Mouse (Mus musculus) CH12.LX (cell line): ENCODE data around the gene Pkp1.

Experiments
- CTCF ChIP-seq, 2 experiments: IDR thresholded peaks in 1 of 2; conservative IDR thresholded peaks in 1 of 2; 2 replicates each; pipeline ENCODE4 v1.5.1; 2011 to 2012; ENCODE audit warnings: low read depth in 2 of 2, low read length in 2 of 2, improper control_type of control experiment in 1 of 2, inconsistent platforms in 1 of 2, mild to moderate bottlenecking in 1 of 2, moderate library complexity in 1 of 2
- EP300 ChIP-seq: IDR thresholded peaks from 2 replicates; pipeline ENCODE4 v1.6.1; 2011; ENCODE audit warnings: low read length, improper control_type of control experiment
- MEF2A ChIP-seq: IDR thresholded peaks from 2 replicates; pipeline ENCODE4 v1.6.1; 2014; ENCODE audit warnings: low read depth, mild to moderate bottlenecking, inconsistent platforms, low read length, improper control_type of control experiment, borderline replicate concordance
- MXI1 ChIP-seq: IDR thresholded peaks from 2 replicates; pipeline ENCODE4 v1.6.1; 2011; ENCODE audit warnings: mild to moderate bottlenecking, low read depth, low read length, improper control_type of control experiment
- POLR2A ChIP-seq: IDR thresholded peaks from 2 replicates; pipeline ENCODE4 v1.6.1; 2011; ENCODE audit warnings: low read depth, mild to moderate bottlenecking, improper control_type of control experiment, low read length
- TCF12 ChIP-seq: IDR thresholded peaks from 2 replicates; pipeline ENCODE4 v1.6.1; 2014; ENCODE audit warnings: low read depth, mild to moderate bottlenecking, inconsistent platforms, low read length, improper control_type of control experiment
- UBTF ChIP-seq: IDR thresholded peaks from 2 replicates; pipeline ENCODE4 v1.6.1; 2012; ENCODE audit warnings: low read depth, mild to moderate bottlenecking, inconsistent platforms, low read length, improper control_type of control experiment, moderate library complexity
- ZMIZ1 ChIP-seq: IDR thresholded peaks from 2 replicates; pipeline ENCODE4 v1.6.1; 2012; ENCODE audit warnings: low read depth, mild to moderate bottlenecking, inconsistent platforms, low read length, improper control_type of control experiment

- TF ChIP-seq UBTF: no peak
- TF ChIP-seq POLR2A: no peak
- no peak for TF ChIP-seq EP300
- no peak for TF ChIP-seq TCF12
- TF ChIP-seq MEF2A: no peak
- TF ChIP-seq MXI1: no peak
- TF ChIP-seq CTCF (conservative IDR thresholded peaks at IDR 0.05 in 1 of 2, IDR thresholded peaks at IDR 0.05 in 1 of 2; ENCODE audit: low read depth in 2 of 2, low read length in 2 of 2): no peak
- no peak for TF ChIP-seq ZMIZ1
Observed at GRCm38 (mm10) chr1:135856070-135856469, 62.9 kb downstream of the Pkp1 start.
